Mouse (Mus musculus): Measurements from ENCODE around the gene Cdrt4. TPM values are rescaled to one million over a fixed set of nuclear protein-coding genes. Genes with fewer than 3 reads are reported as not detected.

Gene Cdrt4
- polyA plus RNA-seq, 1 experiment from 2014 or later, result not detected

DNA sequence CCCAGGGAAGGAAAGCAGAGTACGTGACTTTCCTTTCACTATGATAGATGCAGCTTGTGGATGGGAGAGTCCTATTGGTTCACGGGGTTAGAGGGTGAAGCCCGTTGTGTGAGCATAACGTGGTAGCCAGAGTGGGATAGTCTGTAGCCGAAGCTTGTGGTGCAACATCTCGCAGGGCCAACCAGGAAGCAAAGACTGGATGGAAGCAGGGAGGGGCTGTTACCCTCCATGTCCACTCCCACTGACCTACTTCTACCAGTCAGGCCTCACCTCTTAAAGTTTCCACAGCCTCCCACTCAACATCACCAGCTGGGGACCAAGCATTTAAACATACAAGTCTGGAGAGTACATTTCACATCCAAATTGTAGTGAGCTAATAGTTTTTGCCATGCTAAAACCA lies 78.7 kb downstream of the Cdrt4 start:
- Histone ChIP-seq H3K4me2 (ENCODE audit: low read depth, low read length) (no peak overlapping the region), H3K27ac (ENCODE audit: low read depth, low read length) (no peak overlapping the region), H3K4me1 (ENCODE audit: control insufficient read depth, insufficient read depth, low read length) (no peaks in the 10 kb centered on the region), H3K27me3 (ENCODE audit: control insufficient read depth, insufficient read depth, low read length) (no peaks in the 10 kb centered on the region), H3K9ac (replicated peaks; ENCODE audit: low read depth, low read length) (no peak overlapping the region), H3K36me3 (ENCODE audit: control insufficient read depth, insufficient read depth, low read length) (no peaks in the 10 kb centered on the region), H3K9me3 (ENCODE audit: control insufficient read depth, low read length) (no peaks in the 10 kb centered on the region), H3K4me3 (ENCODE audit: low read depth, low read length) (no peak overlapping the region)
- no peak for ATAC-seq (ENCODE audit: low read depth)
- WGBS, result 89% methylated on average over 6 of the region's 6 CpGs

DNA sequence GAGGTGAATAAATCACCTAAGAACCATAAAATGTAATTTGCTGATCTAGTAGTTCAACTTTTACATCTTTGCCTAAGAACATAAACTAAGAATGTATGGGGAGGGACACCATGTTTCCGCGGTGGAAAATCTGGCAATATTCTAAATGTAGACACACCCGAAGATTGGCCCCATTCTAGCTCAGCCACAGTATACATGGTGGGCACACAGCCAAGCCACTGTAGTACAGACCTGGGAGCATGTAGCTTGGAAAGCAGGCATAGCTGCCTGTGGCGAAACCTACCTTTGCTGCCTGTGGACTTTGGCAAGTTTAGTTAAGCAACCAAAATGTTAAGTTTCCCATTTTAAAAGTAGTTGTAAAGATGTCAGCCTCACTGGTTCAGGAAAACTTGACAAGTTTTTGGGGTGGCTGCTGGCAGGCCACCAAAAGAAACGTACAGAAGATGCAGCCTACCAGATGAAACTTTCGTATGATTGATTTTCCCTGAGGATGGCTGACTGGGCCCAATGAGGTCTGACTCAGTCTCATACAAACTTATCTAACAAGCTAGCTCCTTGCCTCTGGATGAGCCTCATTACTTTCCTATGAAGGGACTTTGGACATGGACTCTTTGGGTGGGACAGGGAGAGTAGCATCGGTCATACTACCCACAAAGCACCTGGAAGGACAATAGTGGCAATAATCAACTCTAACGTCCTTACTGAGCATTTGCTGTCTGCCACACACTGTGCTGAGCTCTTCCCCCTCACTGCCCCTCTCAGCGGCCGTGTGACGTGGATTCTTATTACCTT lies 84.6 kb downstream of the Cdrt4 start:
- Histone ChIP-seq H3K4me2 (ENCODE audit: low read depth, low read length) (no peak overlapping the region), H3K4me1 (ENCODE audit: control insufficient read depth, insufficient read depth, low read length) (0 out of 2 replicates have a peak, but pooled peaks cover 4% of the 10 kb centered on the region), H3K4me3 (ENCODE audit: low read depth, low read length) (no peak overlapping the region), H3K27me3 (ENCODE audit: control insufficient read depth, insufficient read depth, low read length) (no peaks in the 10 kb centered on the region), H3K27ac (ENCODE audit: low read depth, low read length) (no peak overlapping the region), H3K9ac (replicated peaks; ENCODE audit: low read depth, low read length) (no peak overlapping the region), H3K9me3 (ENCODE audit: control insufficient read depth, low read length) (no peaks in the 10 kb centered on the region), H3K36me3 (ENCODE audit: control insufficient read depth, insufficient read depth, low read length) (no peaks in the 10 kb centered on the region)
- 71% methylated on average over 11 of the region's 11 CpGs for WGBS
- ATAC-seq (ENCODE audit: low read depth), result no peak

DNA sequence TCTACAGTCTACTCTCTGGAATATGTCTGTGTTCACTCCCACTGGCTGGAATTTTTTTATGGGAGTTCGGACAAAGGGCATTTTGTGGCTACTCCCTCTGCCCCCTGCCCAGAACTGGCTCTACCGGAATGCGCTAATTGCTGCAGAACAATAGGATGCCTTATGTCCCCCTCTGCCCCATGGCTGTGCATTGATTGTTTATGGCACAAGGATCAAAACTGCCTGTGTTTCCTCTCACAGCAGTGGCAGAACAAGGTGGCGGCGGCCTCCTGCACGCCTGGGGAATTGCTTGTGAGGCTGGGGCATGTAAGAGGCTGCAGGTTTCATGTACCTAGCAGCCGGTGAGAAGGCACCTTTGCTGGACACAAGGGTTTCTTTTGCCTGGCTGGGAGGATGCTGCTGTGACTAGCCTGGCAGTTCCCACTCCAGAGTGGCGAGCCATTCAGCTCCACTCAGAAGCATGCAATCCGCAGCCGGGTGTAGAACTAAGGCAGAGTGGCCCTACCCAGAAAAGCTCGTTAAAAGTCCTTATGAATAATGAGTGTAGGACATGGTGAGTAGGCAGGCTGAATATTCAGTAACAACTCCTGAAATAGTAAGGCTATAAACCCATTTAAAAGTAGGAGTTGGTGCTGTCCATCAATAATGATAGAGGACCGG lies 89.1 kb downstream of the Cdrt4 start:
- no peak overlapping the region for H3K4me2 ChIP-seq (ENCODE audit: low read depth, low read length)
- 0 out of 2 replicates have a peak, but pooled peaks cover 4% of the 10 kb centered on the region for H3K4me1 ChIP-seq (ENCODE audit: control insufficient read depth, insufficient read depth, low read length)
- H3K9ac ChIP-seq (replicated peaks; ENCODE audit: low read depth, low read length), result no peak overlapping the region
- H3K9me3 ChIP-seq (ENCODE audit: control insufficient read depth, low read length), result no peaks in the 10 kb centered on the region
- WGBS, result 16% methylated on average over 12 of the region's 12 CpGs
- no peak overlapping the region for H3K4me3 ChIP-seq (ENCODE audit: low read depth, low read length)
- no peak for ATAC-seq (ENCODE audit: low read depth)
- H3K27ac ChIP-seq (ENCODE audit: low read depth, low read length), result no peak overlapping the region
- H3K36me3 ChIP-seq (ENCODE audit: control insufficient read depth, insufficient read depth, low read length), result no peaks in the 10 kb centered on the region
- no peaks in the 10 kb centered on the region for H3K27me3 ChIP-seq (ENCODE audit: control insufficient read depth, insufficient read depth, low read length)

Other genes starting within 250 kb of the Cdrt4 start
- gene Zfp287, start 219.3 kb upstream of the Cdrt4 start, polyA plus RNA-seq (2014; fragmentation: Nextera tagmentation; extraction: Ambion mirVana), result 24.7 and 25.3 TPM in 2 replicates
- not detected in 2 replicates for gene Gm10428, start 198.1 kb upstream of the Cdrt4 start, polyA plus RNA-seq (2014; fragmentation: Nextera tagmentation; extraction: Ambion mirVana)
- gene Zfp286, start 161.7 kb upstream of the Cdrt4 start, polyA plus RNA-seq (2014; fragmentation: Nextera tagmentation; extraction: Ambion mirVana), result 30.8 and 33.8 TPM in 2 replicates
- 9.5 and 10.1 TPM in 2 replicates for gene Trim16, start 131.0 kb upstream of the Cdrt4 start, polyA plus RNA-seq (2014; fragmentation: Nextera tagmentation; extraction: Ambion mirVana)
- 0.16 and 0.19 TPM in 2 replicates for gene Fbxw10, start 104.1 kb upstream of the Cdrt4 start, polyA plus RNA-seq (2014; fragmentation: Nextera tagmentation; extraction: Ambion mirVana)
- gene Tvp23b, start 71.7 kb upstream of the Cdrt4 start, polyA plus RNA-seq (2014; fragmentation: Nextera tagmentation; extraction: Ambion mirVana), result 45.3 and 45.6 TPM in 2 replicates
- gene Tekt3, start 110.5 kb downstream of the Cdrt4 start, polyA plus RNA-seq (2014; fragmentation: Nextera tagmentation; extraction: Ambion mirVana), result not detected in 2 replicates
- gene Pmp22, start 177.8 kb downstream of the Cdrt4 start, polyA plus RNA-seq (2014; fragmentation: Nextera tagmentation; extraction: Ambion mirVana), result 12.5 and 44.6 TPM in 2 replicates

All from neural tube, embryonic 14.5 days (tissue).